Mouse (Mus musculus): ENCODE measurements around the gene Rhob. TPM values are rescaled to one million over a fixed set of nuclear protein-coding genes. Genes with fewer than 3 reads are reported as not detected.

Rhob gene
- 146 TPM for total RNA-seq (2023)

GRCm38 (mm10) chr12:8499871-8500596 lies at the start of gene Rhob:
Gene Rhob (minus strand): TSS chr12:8500009.

Other genes with a start within 250 kb of the Rhob start
- gene Gdf7, start 198.1 kb downstream of the Rhob start, total RNA-seq (2023) = not detected
- gene Hs1bp3, start 186.6 kb downstream of the Rhob start, total RNA-seq (2023) = 10.0 TPM
- not detected for gene Slc7a15, start 99.1 kb upstream of the Rhob start, total RNA-seq (2023)
- 227 TPM for gene Pum2, start 174.1 kb upstream of the Rhob start, total RNA-seq (2023)

All from CD8-positive naive resting alpha-beta T cell, adult 57 days (primary cell).